Mouse (Mus musculus) cortical plate, adult 2 months (tissue): Measurements from ENCODE around the gene a. TPM values are rescaled to one million over a fixed set of nuclear protein-coding genes. Genes with fewer than 3 reads are reported as not detected.
A peak's percentile ranks its signal among the peaks of the same experiment; 100 is the strongest.

Experiments
- H3K27ac ChIP-seq: fragments of 200-500 bp; 2 replicates; pipeline ENCODE4 v1.5.1; 2012; ENCODE audit warnings: low read length, control low read depth, inconsistent platforms; ENCODE audit not compliant: insufficient read depth
- H3K4me1 ChIP-seq: fragments of 200-500 bp; 2 replicates; pipeline ENCODE4 v1.6.1; 2011; ENCODE audit warnings: low read length; ENCODE audit not compliant: control insufficient read depth, insufficient read depth
- H3K4me3 ChIP-seq: fragments of 200-500 bp; 2 replicates; pipeline ENCODE4 v1.5.1; 2011; ENCODE audit warnings: mild to moderate bottlenecking, low read length, control low read depth; ENCODE audit not compliant: insufficient read depth
- CTCF ChIP-seq: fragments of 200-500 bp; IDR thresholded peaks from 2 replicates; pipeline ENCODE4 v1.5.1; 2011; ENCODE audit warnings: mild to moderate bottlenecking, control low read depth, low read length; ENCODE audit not compliant: insufficient read depth; ENCODE audit errors: extremely low read depth
- POLR2A ChIP-seq: fragments of 200-500 bp; IDR thresholded peaks from 2 replicates; pipeline ENCODE4 v1.6.1; 2011; ENCODE audit warnings: mild to moderate bottlenecking, low read length, control low read depth; ENCODE audit not compliant: insufficient read depth; ENCODE audit errors: extremely low read depth
- polyA plus RNA-seq: library from polyadenylated mRNA; depleted of rRNA; stranded (reverse); fragments of >200 nt; gene quantifications from 2 replicates; pipeline ENCODE4 v1.2.3, GENCODE M21; 2012

Gene a
- polyA plus RNA-seq, 1 experiment: 0.54 TPM

DNA sequence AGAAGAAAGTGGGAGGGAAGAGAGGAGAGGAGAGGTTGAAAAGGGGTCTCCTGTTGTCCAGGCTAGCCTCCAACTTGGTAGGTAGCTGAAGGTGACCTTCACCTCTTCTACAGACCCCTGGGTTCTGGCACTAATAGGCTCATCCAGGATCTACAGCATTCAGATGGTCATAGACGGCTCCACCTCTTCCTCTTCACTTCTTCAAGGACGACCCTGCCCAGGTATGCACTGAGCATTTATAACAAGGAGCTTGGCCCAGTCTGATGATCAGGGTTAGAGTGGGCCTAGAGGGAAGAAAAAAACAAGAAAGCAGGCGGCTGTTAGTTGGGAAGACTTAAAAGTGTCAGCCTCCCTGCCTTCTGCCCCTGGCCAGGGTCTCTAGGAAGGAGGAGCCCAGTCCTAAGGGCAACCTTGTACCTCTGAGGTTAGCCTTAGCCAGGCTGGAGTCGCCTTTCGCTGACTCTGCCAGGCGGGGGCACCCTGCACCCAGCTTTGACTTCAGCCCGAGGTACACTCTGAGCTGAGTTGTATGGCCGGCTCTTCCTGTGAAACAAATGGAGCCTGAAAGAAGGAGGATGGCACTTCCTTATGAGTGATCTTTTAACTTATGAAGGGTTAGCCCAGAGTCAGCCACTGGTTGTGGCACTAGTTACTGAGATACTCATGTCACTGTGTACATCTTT is 291.1 kb downstream of the a start:
- Histone ChIP-seq H3K4me1 (no peaks in the 10 kb centered on the region), H3K27ac (no peak overlapping the region), H3K4me3 (no peak overlapping the region)
- no peak for TF ChIP-seq POLR2A
- TF ChIP-seq CTCF: peak; percentile 66

DNA sequence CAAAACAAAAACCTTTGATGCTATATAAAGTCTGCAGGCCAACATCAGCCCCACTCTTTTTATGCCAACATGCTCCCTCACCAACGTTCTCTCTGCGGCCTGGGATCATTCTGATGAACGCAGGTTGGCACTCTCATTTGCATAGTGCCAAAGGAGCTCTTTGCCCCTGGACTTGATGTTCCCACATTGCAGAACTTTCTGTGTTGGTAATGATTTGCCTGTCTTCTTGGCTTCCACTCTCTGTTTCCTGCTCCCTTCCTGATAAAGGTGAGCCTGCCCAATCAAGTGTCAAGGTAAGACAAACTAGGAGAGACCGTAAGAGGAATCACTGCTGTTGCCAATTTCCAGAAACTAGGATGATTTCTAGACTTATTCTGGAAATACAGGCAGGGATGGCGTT is 293.3 kb downstream of the a start:
- TF ChIP-seq CTCF (no peak), POLR2A (no peak)

DNA sequence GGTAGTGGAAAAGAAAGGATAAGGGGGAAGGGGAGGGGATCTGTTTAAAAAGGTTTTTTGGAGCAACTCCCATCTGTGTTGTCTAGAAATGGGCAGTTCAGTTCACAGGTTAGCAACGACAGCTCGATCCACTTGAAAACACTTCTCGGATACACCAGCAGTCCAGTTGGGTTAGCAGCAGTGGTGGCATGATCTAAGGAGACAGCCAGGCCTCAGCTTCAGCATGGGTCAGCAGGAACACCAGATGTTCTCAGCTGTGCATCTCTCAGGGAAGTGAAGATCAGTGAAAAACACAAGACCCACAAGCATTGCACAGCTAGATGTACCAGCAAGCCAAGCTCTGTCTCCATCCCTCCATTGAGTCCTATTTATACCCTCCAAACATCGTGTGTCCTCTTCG is 295.1 kb downstream of the a start:
- Histone ChIP-seq H3K27ac (no peak overlapping the region), H3K4me1 (no peaks in the 10 kb centered on the region), H3K4me3 (no peak overlapping the region)
- TF ChIP-seq CTCF (no peak), POLR2A (no peak)

More for the DNA sequence above, 293.3 kb downstream of the a start:
- no peak overlapping the region for H3K27ac ChIP-seq
- no peak overlapping the region for H3K4me3 ChIP-seq
- no peaks in the 10 kb centered on the region for H3K4me1 ChIP-seq

DNA sequence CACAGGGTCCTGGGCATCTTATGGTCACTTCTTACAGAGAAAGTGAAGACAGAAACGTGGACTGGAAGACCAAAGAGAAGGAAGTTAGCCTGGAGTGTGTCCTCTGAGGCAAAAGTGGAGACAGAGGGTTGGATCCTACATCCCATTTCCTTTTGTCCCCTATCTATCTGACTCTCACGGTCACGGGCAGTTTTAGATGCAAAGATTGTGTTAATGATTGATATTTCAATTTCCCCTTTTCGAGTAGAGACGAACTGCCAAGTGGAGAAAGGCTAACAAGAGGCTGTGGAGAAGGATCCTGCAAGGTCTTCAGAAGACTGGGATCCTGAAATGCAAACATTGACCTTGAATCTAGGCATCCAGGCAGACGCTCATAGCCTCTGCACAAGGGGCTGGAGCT is 297.1 kb downstream of the a start:
- H3K4me3 ChIP-seq: no peak overlapping the region
- no peak overlapping the region for H3K27ac ChIP-seq
- TF ChIP-seq POLR2A: no peak
- no peak for TF ChIP-seq CTCF
- H3K4me1 ChIP-seq: no peaks in the 10 kb centered on the region

DNA sequence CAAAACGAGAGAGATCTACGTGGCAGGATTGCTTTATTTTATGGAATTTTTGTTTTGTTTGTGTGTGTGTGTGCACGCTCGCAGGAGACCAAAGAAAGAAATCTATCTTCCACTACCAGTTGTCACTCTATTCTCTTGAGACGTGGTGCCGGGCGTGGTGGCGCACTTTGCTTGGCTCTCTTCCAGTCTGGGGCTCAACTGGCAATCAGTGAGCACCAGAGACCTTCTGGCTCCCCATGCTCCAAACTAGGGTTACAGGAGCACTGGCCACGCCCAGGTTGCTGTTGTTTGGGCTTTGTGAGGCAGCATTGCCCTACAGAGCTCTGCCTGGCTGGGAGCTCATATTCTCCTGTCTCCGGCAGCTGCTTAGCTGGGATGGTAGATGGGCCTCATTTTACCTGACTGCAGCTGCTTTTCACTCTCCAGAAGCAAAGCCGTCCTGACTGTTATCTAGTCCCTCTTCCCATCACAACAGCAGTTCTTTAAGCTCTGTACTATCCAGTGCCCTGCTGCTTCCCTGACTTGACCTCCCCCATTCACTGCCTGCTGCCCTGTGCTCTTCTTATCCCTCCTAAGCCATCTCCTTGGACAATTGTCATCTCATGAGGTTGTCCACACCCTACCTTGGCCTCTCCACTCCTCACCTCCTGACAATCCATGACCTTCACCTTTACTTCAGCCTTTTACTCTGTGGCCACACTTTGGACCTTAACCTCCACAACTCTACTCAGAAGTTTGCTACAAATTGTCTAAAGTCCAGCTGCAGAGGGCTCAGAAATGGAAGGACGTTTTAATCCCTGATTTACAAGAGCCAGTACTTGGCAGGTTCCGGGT is 299.9 kb downstream of the a start:
- no peak overlapping the region for H3K27ac ChIP-seq
- H3K4me3 ChIP-seq: no peak overlapping the region
- no peaks in the 10 kb centered on the region for H3K4me1 ChIP-seq
- TF ChIP-seq POLR2A (no peak), CTCF (no peak)

DNA sequence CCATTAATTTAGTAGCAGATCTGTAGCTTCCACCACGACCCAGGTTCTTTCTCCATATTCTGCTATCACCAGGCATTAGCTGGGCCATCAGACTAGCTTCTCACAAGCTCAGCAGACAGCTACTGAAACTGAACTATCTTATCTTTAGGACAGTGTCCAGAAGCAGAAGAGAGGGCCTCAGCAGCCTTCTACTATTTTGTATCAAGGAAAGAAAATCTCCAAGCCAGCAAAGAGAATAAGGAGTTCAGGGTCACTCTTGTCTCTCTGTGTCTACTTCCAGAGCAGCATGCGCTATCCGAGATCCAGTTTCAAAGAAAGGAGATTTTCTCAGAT is 300.5 kb downstream of the a start:
- H3K4me3 ChIP-seq: no peak overlapping the region
- no peak for TF ChIP-seq POLR2A
- no peak for TF ChIP-seq CTCF
- no peak overlapping the region for H3K27ac ChIP-seq
- H3K4me1 ChIP-seq: no peaks in the 10 kb centered on the region

DNA sequence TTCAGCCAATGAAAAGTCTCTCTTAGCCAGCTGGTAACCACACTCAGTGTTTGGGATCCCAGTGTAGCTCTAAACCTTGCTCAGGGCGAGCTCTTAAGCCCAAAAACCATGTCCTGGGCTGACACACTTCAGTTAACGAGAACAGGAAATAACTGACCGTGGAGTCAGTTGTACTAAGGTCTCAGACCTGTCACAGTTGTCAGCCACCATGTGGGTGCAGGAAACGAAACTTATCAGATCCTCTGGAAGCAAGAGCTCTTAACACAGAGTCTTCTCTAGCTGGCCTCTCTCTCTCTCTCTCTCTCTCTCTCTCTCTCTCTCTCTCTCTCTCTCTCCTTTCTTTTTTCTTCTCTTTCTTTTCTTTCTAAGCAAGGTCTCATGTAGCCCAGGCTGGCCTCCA is 302.2 kb downstream of the a start:
- H3K27ac ChIP-seq: no peak overlapping the region
- H3K4me3 ChIP-seq: no peak overlapping the region
- no peaks in the 10 kb centered on the region for H3K4me1 ChIP-seq
- TF ChIP-seq CTCF (no peak), POLR2A (no peak)

DNA sequence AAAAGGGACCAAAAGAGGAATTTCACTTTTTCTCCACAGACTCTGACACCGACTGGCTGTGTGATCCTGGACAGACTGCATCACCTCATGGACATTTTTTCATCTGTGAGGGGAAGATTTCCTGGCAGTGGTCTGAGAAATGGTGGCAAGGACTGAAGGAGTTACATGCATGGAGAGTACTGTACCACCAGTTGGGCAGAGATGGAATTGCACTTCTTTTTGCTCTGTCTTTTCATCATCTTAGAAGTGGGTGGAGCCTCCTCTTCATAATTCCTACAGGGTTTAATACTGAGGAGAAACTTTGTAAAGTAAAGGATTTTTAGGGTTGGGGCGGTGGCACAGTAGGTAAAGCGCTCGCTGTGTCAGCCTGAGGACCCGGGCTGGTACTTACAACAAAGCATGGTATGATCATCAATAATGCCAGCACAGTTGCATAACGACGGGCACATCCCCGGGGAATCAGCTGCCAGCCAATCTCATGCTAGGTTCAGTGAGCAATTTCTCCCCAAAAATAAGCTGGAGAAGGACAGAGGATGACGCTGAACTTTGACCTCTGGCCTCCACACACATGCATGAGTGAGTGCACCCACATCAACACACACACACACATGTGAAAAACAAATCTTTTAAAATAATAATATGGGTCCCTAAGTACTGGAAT is 307.6 kb downstream of the a start:
- peak overlapping the region; percentile 90 for H3K27ac ChIP-seq
- TF ChIP-seq CTCF (no peak), POLR2A (no peak)
- H3K4me3 ChIP-seq: no peak overlapping the region
- no peaks in the 10 kb centered on the region for H3K4me1 ChIP-seq

DNA sequence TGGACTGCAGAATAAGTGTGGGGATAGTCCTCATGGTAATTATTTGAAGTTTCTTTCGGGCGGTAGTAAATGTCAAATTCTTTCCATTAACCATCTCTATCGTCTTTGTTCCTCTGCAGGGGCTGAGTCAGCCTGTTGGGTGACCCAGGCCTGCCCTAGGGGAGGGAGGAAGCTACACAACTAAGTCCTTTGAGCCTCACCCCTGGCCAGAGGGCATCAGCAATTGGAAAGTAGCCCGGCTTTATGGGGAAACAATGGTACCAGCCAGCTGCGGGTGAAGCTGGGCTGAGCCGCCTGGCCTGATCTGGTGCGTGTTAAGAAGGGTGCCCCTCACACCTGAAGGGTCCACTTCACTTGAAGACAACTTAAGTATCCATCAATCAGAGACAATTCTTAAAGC is 308.2 kb downstream of the a start:
- H3K4me1 ChIP-seq: no peaks in the 10 kb centered on the region
- TF ChIP-seq CTCF (no peak), POLR2A (no peak)
- peak overlapping the region; percentile 93 for H3K27ac ChIP-seq
- no peak overlapping the region for H3K4me3 ChIP-seq
